Comparison of ENCODE assay signal across 8 mouse cellular contexts in the genomic region with DNA sequence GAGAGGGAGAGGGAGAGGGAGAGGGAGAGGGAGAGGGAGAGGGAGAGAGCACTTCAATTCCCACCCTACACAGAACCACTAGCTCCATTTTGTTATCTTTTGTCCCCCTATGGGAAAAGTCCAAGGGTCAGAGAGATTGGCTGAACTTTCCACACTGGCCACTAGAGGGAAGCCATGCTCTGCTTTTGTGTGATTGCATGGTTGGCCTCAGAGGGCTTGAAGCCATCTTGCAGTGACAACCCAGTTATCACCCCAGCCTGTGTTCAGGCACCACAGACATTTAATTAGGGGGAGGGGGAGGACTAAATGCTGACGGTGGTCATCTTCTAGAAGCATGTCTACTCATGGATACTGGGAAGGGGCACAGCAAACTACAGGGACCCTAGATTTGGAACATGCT.
DNase-seq lines count a peak whose midpoint lies in the region; ATAC-seq lines count a peak whose summit lies in the region.

No protein-coding gene starts in this region.

- no peak overlapping the region for H3K4me2 ChIP-seq in forebrain, embryonic 16.5 days (ENCODE audit: low read length)
- H3K4me2 ChIP-seq in hindbrain, embryonic 14.5 days (replicated peaks), result no peak overlapping the region

- 3% methylated on average over 1 of the region's 1 CpGs for WGBS in forebrain, embryonic 16.5 days
- whole genome bisulfite sequencing in hindbrain, embryonic 14.5 days, result 2% methylated on average over 1 of the region's 1 CpGs

- no peaks in the 10 kb centered on the region for H3K4me1 ChIP-seq in forebrain, embryonic 16.5 days (replicated peaks; ENCODE audit: control insufficient read depth, insufficient read depth, low read length)
- H3K4me1 ChIP-seq in hindbrain, embryonic 14.5 days (replicated peaks; ENCODE audit: control insufficient read depth, insufficient read depth, low read length), result no peaks in the 10 kb centered on the region

- no peak overlapping the region for H3K27ac ChIP-seq in forebrain, embryonic 16.5 days (ENCODE audit: low read length)
- no peak overlapping the region for H3K27ac ChIP-seq in hindbrain, embryonic 14.5 days

- H3K9ac ChIP-seq in forebrain, embryonic 16.5 days (replicated peaks; ENCODE audit: low read depth, low read length), result no peak overlapping the region
- no peak overlapping the region for H3K9ac ChIP-seq in hindbrain, embryonic 14.5 days

- H3K36me3 ChIP-seq in forebrain, embryonic 16.5 days (ENCODE audit: control insufficient read depth, insufficient read depth), result no peaks in the 10 kb centered on the region
- no peaks in the 10 kb centered on the region for H3K36me3 ChIP-seq in hindbrain, embryonic 14.5 days (replicated peaks; ENCODE audit: control insufficient read depth, insufficient read depth)

- no peak overlapping the region for H3K4me3 ChIP-seq in forebrain, embryonic 16.5 days (replicated peaks; ENCODE audit: low read length)
- no peak overlapping the region for H3K4me3 ChIP-seq in hindbrain, embryonic 14.5 days (replicated peaks; ENCODE audit: low read length)

- H3K9me3 ChIP-seq in forebrain, embryonic 16.5 days (ENCODE audit: control insufficient read depth, low read length), result no peaks in the 10 kb centered on the region
- no peaks in the 10 kb centered on the region for H3K9me3 ChIP-seq in hindbrain, embryonic 14.5 days (ENCODE audit: control insufficient read depth, low read length)

- peak; percentile 71 for DNase-seq in MN1 (ENCODE audit: low spot score)
- peak; percentile 68 for DNase-seq in c-Kit-positive CD71-positive TER-119-positive erythroid progenitor cells, embryonic 14.5 days (ENCODE audit: low spot score)
- peak; percentile 78 for DNase-seq in hindbrain, embryonic 14.5 days (ENCODE audit: low spot score)
- DNase-seq in layer of hippocampus, postnatal 14 days (ENCODE audit: low spot score in 2 of 2), result peak; percentile 65 to 71
- DNase-seq in lung, postnatal 36 days, result peak; percentile 88
- peak; percentile 72 for DNase-seq in ovary, postnatal 14 days (ENCODE audit: low spot score)
- DNase-seq in thymus, postnatal 0 days (ENCODE audit: low spot score), result peak; percentile 74

- peak; percentile 48; the same call in 1 of the 2 replicates for ATAC-seq in forebrain, embryonic 16.5 days
- ATAC-seq in hindbrain, embryonic 14.5 days (ENCODE audit: low FRiP score), result peak; percentile 76; the same call in 1 of the 2 replicates

- H3K27me3 ChIP-seq in forebrain, embryonic 16.5 days (replicated peaks; ENCODE audit: control insufficient read depth, insufficient read depth, low read length), result no peaks in the 10 kb centered on the region
- no peaks in the 10 kb centered on the region for H3K27me3 ChIP-seq in hindbrain, embryonic 14.5 days (ENCODE audit: control insufficient read depth, insufficient read depth, low read length)
